Mouse (Mus musculus): ENCODE results near the gene Pex11g. TPM values are rescaled to one million over a fixed set of nuclear protein-coding genes. Genes with fewer than 3 reads are reported as not detected.
A peak's percentile ranks its signal among the peaks of the same experiment; 100 is the strongest.

The Pex11g gene
- 0.06 TPM in 1 of 2 replicates, not detected in the other for polyA plus RNA-seq (2012)

- Histone ChIP-seq H3K9me3 (ENCODE audit: control insufficient read depth, low read length) (no peaks in the 10 kb centered on the region), H3K27me3 (ENCODE audit: control insufficient read depth) (no peaks in the 10 kb centered on the region), H3K36me3 (ENCODE audit: control insufficient read depth) (no peaks in the 10 kb centered on the region; the same call in 1 of the 2 replicates), H3K4me1 (ENCODE audit: control insufficient read depth) (peaks cover 18% of the 10 kb centered on the region), H3K4me3 (replicated peaks) (peak within 1 kb of the TSS; percentile 64)
- TF ChIP-seq GATA1 (IDR thresholded peaks at IDR 0.05; ENCODE audit: low read length) (no peak), TAL1 (IDR thresholded peaks at IDR 0.05; ENCODE audit: low read length) (no peak)
Measured at GRCm38 (mm10) chr8:3467006-3467885, at the start of gene Pex11g. Gene Pex11g (minus strand): TSS chr8:3467680.

DNA sequence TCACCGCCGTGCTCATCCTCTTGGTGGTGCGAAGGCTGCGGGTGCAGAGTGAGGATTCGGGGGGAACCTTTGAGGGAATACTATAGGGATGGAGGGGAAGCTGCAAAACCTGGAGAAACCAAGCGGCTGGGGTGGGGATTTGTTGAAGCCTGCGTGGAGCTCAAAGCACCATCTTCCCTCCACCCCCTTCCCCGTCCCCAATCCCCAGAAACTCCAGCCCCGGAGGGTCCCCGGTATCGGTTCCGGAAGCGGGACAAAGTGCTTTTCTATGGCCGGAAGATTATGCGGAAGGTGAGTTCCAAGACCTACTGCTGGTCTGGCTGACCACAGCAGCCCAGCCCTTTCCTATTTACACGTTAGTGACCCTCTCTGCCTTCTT is 49.6 kb upstream of the Pex11g start:
- Histone ChIP-seq H3K36me3 (ENCODE audit: control insufficient read depth) (peaks cover 54% of the 10 kb centered on the region), H3K9me3 (ENCODE audit: control insufficient read depth, low read length) (no peaks in the 10 kb centered on the region), H3K27me3 (ENCODE audit: control insufficient read depth) (no peaks in the 10 kb centered on the region), H3K4me1 (ENCODE audit: control insufficient read depth) (peaks cover 72% of the 10 kb centered on the region), H3K4me3 (replicated peaks) (peak overlapping the region; percentile 86)
- TF ChIP-seq TAL1 (IDR thresholded peaks at IDR 0.05; ENCODE audit: low read length) (no peak), GATA1 (IDR thresholded peaks at IDR 0.05; ENCODE audit: low read length) (no peak)

DNA sequence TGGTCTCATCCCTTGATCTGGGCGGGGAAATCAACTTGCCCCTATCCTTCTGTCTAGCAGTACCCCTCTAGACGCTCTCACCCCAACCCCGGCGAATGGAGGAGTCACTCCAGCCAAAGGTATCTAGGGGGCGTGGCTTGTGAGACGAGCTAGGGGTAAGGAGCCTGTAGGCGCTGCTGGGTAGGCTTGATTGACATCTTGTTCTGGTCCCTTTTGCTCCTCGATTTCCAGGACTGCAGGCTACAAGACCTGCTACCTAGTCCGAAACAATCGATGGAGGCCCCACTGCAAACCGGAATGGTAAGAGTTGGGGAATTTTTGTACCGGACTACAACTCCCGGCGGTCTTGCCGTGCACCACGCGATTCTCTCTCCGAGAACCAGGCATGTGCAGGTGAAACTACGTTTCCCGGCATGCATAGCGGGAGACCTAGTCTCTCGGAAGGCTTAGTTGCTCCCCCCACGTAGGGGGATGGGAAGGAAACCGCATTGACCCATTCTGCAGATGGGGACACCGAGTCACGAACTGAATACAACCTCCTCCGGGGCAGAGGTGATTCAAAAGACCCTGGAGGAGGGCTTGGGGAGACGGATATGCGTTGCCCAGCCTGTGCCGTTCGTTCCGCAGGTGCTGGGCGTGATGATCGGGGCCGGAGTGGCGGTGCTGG is 49.1 kb upstream of the Pex11g start:
- Histone ChIP-seq H3K27me3 (ENCODE audit: control insufficient read depth) (no peaks in the 10 kb centered on the region), H3K36me3 (ENCODE audit: control insufficient read depth) (peaks cover 52% of the 10 kb centered on the region), H3K4me1 (ENCODE audit: control insufficient read depth) (peaks cover 67% of the 10 kb centered on the region), H3K4me3 (replicated peaks) (peak overlapping the region; percentile 86), H3K9me3 (ENCODE audit: control insufficient read depth, low read length) (no peaks in the 10 kb centered on the region)
- no peak for TF ChIP-seq TAL1 (IDR thresholded peaks at IDR 0.05; ENCODE audit: low read length)
- TF ChIP-seq GATA1 (IDR thresholded peaks at IDR 0.05; ENCODE audit: low read length): no peak

DNA sequence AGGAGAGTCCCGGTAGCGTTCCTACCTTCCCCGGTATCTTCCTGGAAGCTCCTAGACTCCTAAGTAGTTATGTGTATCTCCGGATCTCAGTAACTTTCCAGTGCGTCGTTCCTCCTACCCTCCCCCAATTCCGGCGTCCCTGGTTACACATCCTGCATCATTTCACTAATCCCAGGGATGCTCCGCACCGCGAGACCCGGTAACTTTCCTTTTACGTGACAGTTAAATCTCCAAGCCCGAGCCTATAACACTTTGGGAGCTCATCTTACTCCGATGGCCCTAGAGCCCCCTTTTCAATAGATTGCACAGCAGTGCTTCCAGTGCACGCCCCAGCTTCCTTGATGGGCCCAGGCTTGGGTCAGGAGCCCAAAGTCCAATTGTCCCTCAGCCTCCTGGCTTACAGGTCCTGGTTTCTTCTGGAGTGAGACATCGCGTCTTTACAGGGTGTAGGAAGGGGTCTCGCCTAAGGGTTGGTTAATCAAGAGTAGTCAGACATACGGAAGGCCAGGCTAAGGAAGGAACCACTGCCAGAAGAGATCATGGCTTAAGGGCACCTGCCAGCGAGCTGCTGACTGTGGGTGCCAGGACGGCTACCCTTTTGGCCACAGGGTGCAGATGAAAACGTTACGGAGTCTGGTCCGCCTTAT is 48.4 kb upstream of the Pex11g start:
- H3K36me3 ChIP-seq (ENCODE audit: control insufficient read depth): peaks cover 49% of the 10 kb centered on the region
- no peaks in the 10 kb centered on the region for H3K27me3 ChIP-seq (ENCODE audit: control insufficient read depth)
- peak overlapping the region; percentile 86 for H3K4me3 ChIP-seq (replicated peaks)
- H3K9me3 ChIP-seq (ENCODE audit: control insufficient read depth, low read length): no peaks in the 10 kb centered on the region
- no peak for TF ChIP-seq GATA1 (IDR thresholded peaks at IDR 0.05; ENCODE audit: low read length)
- TF ChIP-seq TAL1 (IDR thresholded peaks at IDR 0.05; ENCODE audit: low read length): no peak
- H3K4me1 ChIP-seq (ENCODE audit: control insufficient read depth): peaks cover 63% of the 10 kb centered on the region

- no peak for TF ChIP-seq TAL1 (IDR thresholded peaks at IDR 0.05; ENCODE audit: low read length)
- TF ChIP-seq GATA1 (IDR thresholded peaks at IDR 0.05; ENCODE audit: low read length): no peak
- Histone ChIP-seq H3K36me3 (ENCODE audit: control insufficient read depth) (peaks cover 52% of the 10 kb centered on the region), H3K27me3 (ENCODE audit: control insufficient read depth) (no peaks in the 10 kb centered on the region), H3K4me1 (ENCODE audit: control insufficient read depth) (peaks cover 57% of the 10 kb centered on the region), H3K4me3 (replicated peaks) (peak within 1 kb of the TSS; percentile 86), H3K9me3 (ENCODE audit: control insufficient read depth, low read length) (no peaks in the 10 kb centered on the region)
Measured at GRCm38 (mm10) chr8:3515260-3515671, 47.8 kb upstream of the Pex11g start, which contains the start of gene Pnpla6. Gene Pnpla6 (plus strand): TSS chr8:3515384.

- no peak for TF ChIP-seq TAL1 (IDR thresholded peaks at IDR 0.05; ENCODE audit: low read length)
- TF ChIP-seq GATA1 (IDR thresholded peaks at IDR 0.05; ENCODE audit: low read length): no peak
- H3K4me3 ChIP-seq (replicated peaks): peak overlapping the region; percentile 86
- H3K27me3 ChIP-seq (ENCODE audit: control insufficient read depth): no peaks in the 10 kb centered on the region
- peaks cover 54% of the 10 kb centered on the region for H3K36me3 ChIP-seq (ENCODE audit: control insufficient read depth)
- no peaks in the 10 kb centered on the region for H3K9me3 ChIP-seq (ENCODE audit: control insufficient read depth, low read length)
- H3K4me1 ChIP-seq (ENCODE audit: control insufficient read depth): peaks cover 52% of the 10 kb centered on the region
Measured at GRCm38 (mm10) chr8:3514681-3515247, 47.3 kb upstream of the Pex11g start.

DNA sequence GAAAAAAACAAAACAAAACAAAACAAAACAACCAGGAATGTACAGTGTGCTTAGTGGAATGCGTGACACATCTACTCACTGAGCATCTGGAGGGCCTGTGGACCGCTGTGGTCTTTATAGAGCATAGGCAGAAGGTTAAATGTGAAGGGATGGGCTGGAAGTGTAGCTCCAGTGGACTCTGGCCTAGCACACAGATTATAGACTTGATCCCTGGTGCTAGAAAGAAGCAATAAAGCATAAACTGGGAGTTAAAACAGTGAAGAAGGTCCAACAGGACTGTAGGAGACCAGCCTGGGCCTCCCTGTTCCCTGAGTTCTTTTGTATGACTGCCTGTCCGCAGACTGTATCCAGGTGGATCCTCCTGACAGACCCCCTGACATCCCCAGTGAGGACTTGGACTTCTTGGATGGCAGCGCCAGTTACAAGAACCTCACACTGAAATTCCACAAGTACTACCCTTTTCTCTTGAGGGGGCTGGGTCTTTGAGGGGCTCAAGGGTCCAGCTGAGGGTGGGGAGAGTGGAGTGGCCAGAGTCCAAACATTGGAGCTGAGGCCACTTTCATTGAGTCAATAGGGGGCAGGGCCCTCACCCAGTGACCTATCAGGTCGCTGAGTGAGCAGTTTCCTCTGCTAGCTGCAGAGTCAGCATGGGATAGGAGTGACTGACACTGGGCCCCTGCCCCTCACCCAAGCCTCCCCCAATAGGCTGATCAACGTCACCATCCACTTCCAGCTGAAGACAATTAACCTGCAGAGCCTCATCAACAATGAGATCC is 40.7 kb upstream of the Pex11g start:
- H3K36me3 ChIP-seq (ENCODE audit: control insufficient read depth): peaks cover 75% of the 10 kb centered on the region
- H3K9me3 ChIP-seq (ENCODE audit: control insufficient read depth, low read length): no peaks in the 10 kb centered on the region
- H3K4me3 ChIP-seq (replicated peaks): no peak overlapping the region
- TF ChIP-seq GATA1 (IDR thresholded peaks at IDR 0.05; ENCODE audit: low read length) (no peak), TAL1 (IDR thresholded peaks at IDR 0.05; ENCODE audit: low read length) (no peak)
- H3K4me1 ChIP-seq (ENCODE audit: control insufficient read depth): peaks cover 7% of the 10 kb centered on the region
- no peaks in the 10 kb centered on the region for H3K27me3 ChIP-seq (ENCODE audit: control insufficient read depth)

DNA sequence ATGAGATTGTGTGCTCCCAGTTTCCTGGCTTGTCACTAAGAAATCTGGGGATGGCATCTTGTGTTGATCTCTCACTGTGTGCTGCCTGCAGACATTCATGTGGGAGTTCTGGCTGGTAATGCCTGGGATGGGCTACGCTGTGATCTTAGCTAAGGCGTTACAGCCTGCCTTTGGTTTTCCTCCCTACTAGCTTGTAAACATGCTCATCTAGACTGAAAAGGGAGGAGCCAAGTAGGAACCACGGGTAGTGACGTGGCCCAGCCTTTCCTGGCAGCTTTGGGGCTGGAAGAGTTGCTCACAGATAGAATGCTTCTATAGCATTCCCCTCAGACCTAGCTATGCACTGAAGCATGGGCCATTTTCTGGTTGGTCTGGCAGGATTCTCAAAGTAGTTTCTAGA is 34.7 kb upstream of the Pex11g start:
- Histone ChIP-seq H3K27me3 (ENCODE audit: control insufficient read depth) (no peaks in the 10 kb centered on the region), H3K36me3 (ENCODE audit: control insufficient read depth) (peaks cover 24% of the 10 kb centered on the region), H3K4me1 (ENCODE audit: control insufficient read depth) (peaks cover 35% of the 10 kb centered on the region), H3K9me3 (ENCODE audit: control insufficient read depth, low read length) (no peaks in the 10 kb centered on the region), H3K4me3 (replicated peaks) (no peak overlapping the region)
- no peak for TF ChIP-seq TAL1 (IDR thresholded peaks at IDR 0.05; ENCODE audit: low read length)
- TF ChIP-seq GATA1 (IDR thresholded peaks at IDR 0.05; ENCODE audit: low read length): no peak
